Comparison of ENCODE assay signal across 10 mouse cellular contexts in the genomic region with DNA sequence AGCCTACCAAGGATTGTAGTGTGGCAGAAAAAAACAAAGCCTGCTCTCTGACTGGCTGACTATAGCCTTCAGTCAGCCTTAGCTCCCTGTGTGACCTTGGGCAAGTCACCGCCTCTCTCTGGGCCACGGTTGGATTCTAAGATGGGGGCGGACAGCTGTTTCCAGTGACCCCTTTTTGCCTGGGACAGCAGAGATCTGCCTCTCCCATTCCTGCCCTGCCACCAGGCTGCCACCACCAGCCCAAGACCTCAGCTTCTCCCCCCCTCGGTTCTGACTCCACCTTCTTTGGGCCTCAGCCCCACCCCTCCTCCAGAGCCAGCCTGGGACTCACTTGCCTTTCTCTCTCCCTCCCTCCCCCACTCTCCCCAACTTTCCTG. TPM values are rescaled to one million over a fixed set of nuclear protein-coding genes. Genes with fewer than 3 reads are reported as not detected.
A peak's percentile ranks its signal among the peaks of the same experiment; 100 is the strongest.
DNase-seq lines count a peak whose midpoint lies in the region; ATAC-seq lines count a peak whose summit lies in the region.
"Had no signal": no experiment of that assay in that cellular context is flagged by ENCODE, and none has a peak within 500 bp of the region (broad histone marks: within the 10 kb centered on the region; RNA-seq: fewer than 3 reads in every experiment).

No protein-coding gene starts in this region.

- H3K4me3 ChIP-seq in heart, embryonic 15.5 days, result no peak overlapping the region
- H3K4me3 ChIP-seq in neural tube, embryonic 11.5 days (ENCODE audit: low read depth, low read length), result no peak overlapping the region
- H3K4me3 ChIP-seq in neural tube, embryonic 15.5 days (replicated peaks), result no peak overlapping the region
- H3K4me3 ChIP-seq in embryonic facial prominence, embryonic 11.5 days (ENCODE audit: low read depth, low read length), result no peak overlapping the region
- no peak overlapping the region for H3K4me3 ChIP-seq in stomach, embryonic 14.5 days (ENCODE audit: low read depth, low read length)

- H3K4me1 ChIP-seq in heart, embryonic 15.5 days (replicated peaks), result peaks cover 56% of the 10 kb centered on the region
- peaks cover 31% of the 10 kb centered on the region for H3K4me1 ChIP-seq in neural tube, embryonic 11.5 days (ENCODE audit: control insufficient read depth, insufficient read depth, low read length)
- peaks cover 26% of the 10 kb centered on the region for H3K4me1 ChIP-seq in neural tube, embryonic 15.5 days
- peaks cover 15% of the 10 kb centered on the region; the same call in 1 of the 2 replicates for H3K4me1 ChIP-seq in embryonic facial prominence, embryonic 11.5 days (ENCODE audit: control insufficient read depth, insufficient read depth, low read length)
- peaks cover 17% of the 10 kb centered on the region; the same call in 1 of the 2 replicates for H3K4me1 ChIP-seq in stomach, embryonic 14.5 days (ENCODE audit: control insufficient read depth, insufficient read depth, low read length)

- 42% methylated on average over 4 of the region's 4 CpGs for WGBS in heart, embryonic 15.5 days
- WGBS in neural tube, embryonic 11.5 days, result 40% methylated on average over 4 of the region's 4 CpGs
- 39% methylated on average over 4 of the region's 4 CpGs for WGBS in neural tube, embryonic 15.5 days
- WGBS in embryonic facial prominence, embryonic 11.5 days, result 36% methylated on average over 4 of the region's 4 CpGs
- 48% methylated on average over 4 of the region's 4 CpGs for WGBS in stomach, embryonic 14.5 days

- no peaks in the 10 kb centered on the region for H3K9me3 ChIP-seq in heart, embryonic 15.5 days (replicated peaks)
- H3K9me3 ChIP-seq in neural tube, embryonic 11.5 days (ENCODE audit: control insufficient read depth, low read length), result no peaks in the 10 kb centered on the region
- H3K9me3 ChIP-seq in neural tube, embryonic 15.5 days (replicated peaks), result no peaks in the 10 kb centered on the region
- no peaks in the 10 kb centered on the region for H3K9me3 ChIP-seq in embryonic facial prominence, embryonic 11.5 days (replicated peaks; ENCODE audit: control insufficient read depth, low read length)
- no peaks in the 10 kb centered on the region for H3K9me3 ChIP-seq in stomach, embryonic 14.5 days (ENCODE audit: control insufficient read depth, low read depth, low read length)

- no peak overlapping the region for H3K9ac ChIP-seq in heart, embryonic 15.5 days
- H3K9ac ChIP-seq in neural tube, embryonic 11.5 days (ENCODE audit: low read length), result peak overlapping the region; percentile 2; the same call in 1 of the 2 replicates
- no peak overlapping the region for H3K9ac ChIP-seq in neural tube, embryonic 15.5 days (replicated peaks)
- H3K9ac ChIP-seq in embryonic facial prominence, embryonic 11.5 days (replicated peaks; ENCODE audit: low read length), result 0 out of 2 replicates have a peak overlapping the region, but pooled peaks have one; percentile 13
- H3K9ac ChIP-seq in stomach, embryonic 14.5 days (replicated peaks; ENCODE audit: low read depth, low read length), result no peak overlapping the region

- H3K27ac ChIP-seq in heart, embryonic 15.5 days, result peak overlapping the region; percentile 81
- no peak overlapping the region for H3K27ac ChIP-seq in neural tube, embryonic 11.5 days (ENCODE audit: low read depth, low read length)
- no peak overlapping the region for H3K27ac ChIP-seq in neural tube, embryonic 15.5 days (replicated peaks)
- H3K27ac ChIP-seq in embryonic facial prominence, embryonic 11.5 days (replicated peaks; ENCODE audit: low read depth, low read length), result no peak overlapping the region
- H3K27ac ChIP-seq in stomach, embryonic 14.5 days (ENCODE audit: low read length), result peak overlapping the region; percentile 87

- intact Hi-C loops in heart, postnatal 36 days (cut with DNase I), result loop anchor here (5.0 kb wide), 1 partner anchor 181 kb away; no protein-coding TSS in a partner anchor

- peaks cover 6% of the 10 kb centered on the region for H3K36me3 ChIP-seq in heart, embryonic 15.5 days
- 0 out of 2 replicates have a peak, but pooled peaks cover 3% of the 10 kb centered on the region for H3K36me3 ChIP-seq in neural tube, embryonic 11.5 days (ENCODE audit: control insufficient read depth, insufficient read depth, low read length)
- peaks cover 27% of the 10 kb centered on the region for H3K36me3 ChIP-seq in neural tube, embryonic 15.5 days
- no peaks in the 10 kb centered on the region; the same call in 1 of the 2 replicates for H3K36me3 ChIP-seq in embryonic facial prominence, embryonic 11.5 days (replicated peaks; ENCODE audit: control insufficient read depth, insufficient read depth, low read depth, low read length)
- H3K36me3 ChIP-seq in stomach, embryonic 14.5 days (ENCODE audit: control insufficient read depth, insufficient read depth, low read length), result no peaks in the 10 kb centered on the region

- H3K27me3 ChIP-seq in heart, embryonic 15.5 days, result peaks cover 8% of the 10 kb centered on the region
- H3K27me3 ChIP-seq in neural tube, embryonic 11.5 days (ENCODE audit: control insufficient read depth, insufficient read depth, low read length), result no peaks in the 10 kb centered on the region
- no peaks in the 10 kb centered on the region for H3K27me3 ChIP-seq in neural tube, embryonic 15.5 days (replicated peaks)
- H3K27me3 ChIP-seq in embryonic facial prominence, embryonic 11.5 days (ENCODE audit: control insufficient read depth, insufficient read depth, low read length), result no peaks in the 10 kb centered on the region; the same call in 1 of the 2 replicates
- no peaks in the 10 kb centered on the region for H3K27me3 ChIP-seq in stomach, embryonic 14.5 days (ENCODE audit: control insufficient read depth, insufficient read depth, low read length)

- DNase-seq in heart, postnatal 36 days, result no peak
- no peak for DNase-seq in neural tube, embryonic 11.5 days (ENCODE audit: low spot score)
- DNase-seq in embryonic facial prominence, embryonic 11.5 days (ENCODE audit: low spot score), result no peak
- DNase-seq in Muller cell, postnatal 12 days (ENCODE audit: inconsistent ontology term), result no peak
- DNase-seq in cerebellum, postnatal 25 days, result no peak
- DNase-seq: lung, adult 2 months had no signal

- no peak for ATAC-seq in heart, embryonic 15.5 days (replicated peaks; ENCODE audit: insufficient number of reproducible peaks, insufficient read depth, low FRiP score, low read depth)
- ATAC-seq in neural tube, embryonic 11.5 days (ENCODE audit: insufficient read depth, low FRiP score, low TSS enrichment), result no peak
- ATAC-seq in neural tube, embryonic 15.5 days (ENCODE audit: low FRiP score), result no peak
- no peak for ATAC-seq in embryonic facial prominence, embryonic 11.5 days (replicated peaks; ENCODE audit: insufficient number of reproducible peaks, low FRiP score, low TSS enrichment, low read depth)
- no peak for ATAC-seq in stomach, embryonic 14.5 days (ENCODE audit: insufficient number of reproducible peaks, insufficient read depth, low FRiP score, low read depth)

- H3K4me2 ChIP-seq in heart, embryonic 15.5 days, result peak overlapping the region; percentile 63
- no peak overlapping the region for H3K4me2 ChIP-seq in neural tube, embryonic 11.5 days (ENCODE audit: low read depth)
- H3K4me2 ChIP-seq in neural tube, embryonic 15.5 days, result no peak overlapping the region
- H3K4me2 ChIP-seq in embryonic facial prominence, embryonic 11.5 days (ENCODE audit: low read depth, low read length), result no peak overlapping the region
- H3K4me2 ChIP-seq in stomach, embryonic 14.5 days (replicated peaks; ENCODE audit: low read depth, low read length), result peak overlapping the region; percentile 62; the same call in 1 of the 2 replicates

RNA-seq across cellular contexts. Expression of a gene that starts 9.6 kb away (rescaled TPM):
- polyA plus RNA-seq in heart, embryonic 15.5 days (2015; fragmentation: Nextera tagmentation; extraction: Ambion mirVana), result 19.1 and 28.5 TPM in 2 replicates
- total RNA-seq in heart, postnatal 36 days (2021), result 10 to 100 TPM; 28.0 to 30.3 TPM
- 74.6 and 78.1 TPM in 2 replicates for polyA plus RNA-seq in neural tube, embryonic 11.5 days (2014; fragmentation: Nextera tagmentation; extraction: Ambion mirVana)
- polyA plus RNA-seq in neural tube, embryonic 15.5 days (2015; fragmentation: Nextera tagmentation; extraction: Ambion mirVana), result 141 and 158 TPM in 2 replicates
- polyA plus RNA-seq in embryonic facial prominence, embryonic 11.5 days (2014; fragmentation: Nextera tagmentation; extraction: Ambion mirVana), result 36.0 and 47.5 TPM in 2 replicates
- 38.9 and 39.4 TPM in 2 replicates for polyA plus RNA-seq in stomach, embryonic 14.5 days (2014; fragmentation: Nextera tagmentation; extraction: Ambion mirVana)

RNA-seq across cellular contexts. Expression of a gene that starts 30.4 kb away (rescaled TPM):
- 0.21 and 0.60 TPM in 2 replicates for polyA plus RNA-seq in heart, embryonic 15.5 days (2015; fragmentation: Nextera tagmentation; extraction: Ambion mirVana)
- not detected for total RNA-seq in heart, postnatal 36 days (2021)
- polyA plus RNA-seq in neural tube, embryonic 11.5 days (2014; fragmentation: Nextera tagmentation; extraction: Ambion mirVana), result not detected in 2 replicates
- 0.05 and 0.69 TPM in 2 replicates for polyA plus RNA-seq in neural tube, embryonic 15.5 days (2015; fragmentation: Nextera tagmentation; extraction: Ambion mirVana)
- polyA plus RNA-seq in embryonic facial prominence, embryonic 11.5 days (2014; fragmentation: Nextera tagmentation; extraction: Ambion mirVana), result 0.21 and 0.49 TPM in 2 replicates
- polyA plus RNA-seq in stomach, embryonic 14.5 days (2014; fragmentation: Nextera tagmentation; extraction: Ambion mirVana), result 0.50 and 0.52 TPM in 2 replicates

RNA-seq across cellular contexts. Expression of a gene that starts 31.8 kb away (rescaled TPM):
- polyA plus RNA-seq in heart, embryonic 15.5 days (2015; fragmentation: Nextera tagmentation; extraction: Ambion mirVana), result 1.3 and 1.5 TPM in 2 replicates
- total RNA-seq in heart, postnatal 36 days (2021), result 10 to 100 TPM; 40.9 to 42.3 TPM
- polyA plus RNA-seq in neural tube, embryonic 11.5 days (2014; fragmentation: Nextera tagmentation; extraction: Ambion mirVana), result 1.9 and 2.5 TPM in 2 replicates
- 3.2 and 3.8 TPM in 2 replicates for polyA plus RNA-seq in neural tube, embryonic 15.5 days (2015; fragmentation: Nextera tagmentation; extraction: Ambion mirVana)
- 2.3 and 2.5 TPM in 2 replicates for polyA plus RNA-seq in embryonic facial prominence, embryonic 11.5 days (2014; fragmentation: Nextera tagmentation; extraction: Ambion mirVana)
- 3.2 and 4.4 TPM in 2 replicates for polyA plus RNA-seq in stomach, embryonic 14.5 days (2014; fragmentation: Nextera tagmentation; extraction: Ambion mirVana)

RNA-seq across cellular contexts. Expression of a gene that starts 32.3 kb away (rescaled TPM):
- polyA plus RNA-seq in heart, embryonic 15.5 days (2015; fragmentation: Nextera tagmentation; extraction: Ambion mirVana), result 22.6 and 38.7 TPM in 2 replicates
- total RNA-seq in heart, postnatal 36 days (2021), result 10 to 100 TPM; 20.2 to 24.4 TPM
- 7.5 and 7.8 TPM in 2 replicates for polyA plus RNA-seq in neural tube, embryonic 11.5 days (2014; fragmentation: Nextera tagmentation; extraction: Ambion mirVana)
- polyA plus RNA-seq in neural tube, embryonic 15.5 days (2015; fragmentation: Nextera tagmentation; extraction: Ambion mirVana), result 16.9 and 37.0 TPM in 2 replicates
- 9.7 and 10.1 TPM in 2 replicates for polyA plus RNA-seq in embryonic facial prominence, embryonic 11.5 days (2014; fragmentation: Nextera tagmentation; extraction: Ambion mirVana)
- 38.6 and 44.6 TPM in 2 replicates for polyA plus RNA-seq in stomach, embryonic 14.5 days (2014; fragmentation: Nextera tagmentation; extraction: Ambion mirVana)

RNA-seq across cellular contexts. Expression of a gene that starts 42.3 kb away (rescaled TPM):
- polyA plus RNA-seq in heart, embryonic 15.5 days (2015; fragmentation: Nextera tagmentation; extraction: Ambion mirVana), result not detected in 2 replicates
- total RNA-seq in heart, postnatal 36 days (2021), result not detected
- not detected in 2 replicates for polyA plus RNA-seq in neural tube, embryonic 11.5 days (2014; fragmentation: Nextera tagmentation; extraction: Ambion mirVana)
- not detected in 2 replicates for polyA plus RNA-seq in neural tube, embryonic 15.5 days (2015; fragmentation: Nextera tagmentation; extraction: Ambion mirVana)
- polyA plus RNA-seq in embryonic facial prominence, embryonic 11.5 days (2014; fragmentation: Nextera tagmentation; extraction: Ambion mirVana), result not detected in 2 replicates
- polyA plus RNA-seq in stomach, embryonic 14.5 days (2014; fragmentation: Nextera tagmentation; extraction: Ambion mirVana), result not detected in 2 replicates
- total RNA-seq: left cerebral cortex, adult 8-10 months had no signal
- polyA plus RNA-seq: lung, adult 2 months had no signal

Comparison
In these comparisons a context has a peak if more than half of its experiments do, and no peak if none do; other contexts are left out.
1. H3K9ac ChIP-seq: peak in neural tube, embryonic 11.5 days (single experiment) and embryonic facial prominence, embryonic 11.5 days (single experiment); none in heart, embryonic 15.5 days (single experiment), neural tube, embryonic 15.5 days (single experiment) and stomach, embryonic 14.5 days (single experiment).
2. H3K27ac ChIP-seq: peak in heart, embryonic 15.5 days (single experiment) and stomach, embryonic 14.5 days (single experiment); none in neural tube, embryonic 11.5 days (single experiment), neural tube, embryonic 15.5 days (single experiment) and embryonic facial prominence, embryonic 11.5 days (single experiment).
3. H3K4me2 ChIP-seq: peak in heart, embryonic 15.5 days (single experiment) and stomach, embryonic 14.5 days (single experiment); none in neural tube, embryonic 11.5 days (single experiment), neural tube, embryonic 15.5 days (single experiment) and embryonic facial prominence, embryonic 11.5 days (single experiment).